Mouse (Mus musculus) adrenal gland, adult 18-20 months (tissue): Measurements from ENCODE around the gene Rabep1. TPM values are rescaled to one million over a fixed set of nuclear protein-coding genes. Genes with fewer than 3 reads are reported as not detected.

Experiments used
- DNase-seq, 2 experiments: peaks; one replicate each; pipeline ENCODE4 v3.0.0; 2021 to 2022; ENCODE audit warnings: low spot score in 2 of 2
- long read RNA-seq, 2 experiments: library from polyadenylated mRNA; stranded (forward); transcript quantifications; one replicate each; pipeline ENCODE4 v2.0.0; 2021
- total RNA-seq, 2 experiments: library from RNA; stranded (reverse); gene quantifications; 1 replicate in 1 of 2; 2 replicates in 1 of 2; pipeline ENCODE4 v1.2.3; 2021

The Rabep1 gene
- 100 to 1,000 TPM; 125 to 136 TPM for total RNA-seq
- long read RNA-seq, experiment 1, full-length matches to known transcripts: 36 of 58 reads
- long read RNA-seq, experiment 1, partial matches to known transcripts: 2 of 58 reads
- long read RNA-seq, experiment 1, other reads (novel, unspliced or antisense): 20 of 58 reads
- long read RNA-seq, experiment 2, full-length matches to known transcripts: 56 of 138 reads
- long read RNA-seq, experiment 2, partial matches to known transcripts: 54 of 138 reads
- long read RNA-seq, experiment 2, other reads (novel, unspliced or antisense): 28 of 138 reads

DNA sequence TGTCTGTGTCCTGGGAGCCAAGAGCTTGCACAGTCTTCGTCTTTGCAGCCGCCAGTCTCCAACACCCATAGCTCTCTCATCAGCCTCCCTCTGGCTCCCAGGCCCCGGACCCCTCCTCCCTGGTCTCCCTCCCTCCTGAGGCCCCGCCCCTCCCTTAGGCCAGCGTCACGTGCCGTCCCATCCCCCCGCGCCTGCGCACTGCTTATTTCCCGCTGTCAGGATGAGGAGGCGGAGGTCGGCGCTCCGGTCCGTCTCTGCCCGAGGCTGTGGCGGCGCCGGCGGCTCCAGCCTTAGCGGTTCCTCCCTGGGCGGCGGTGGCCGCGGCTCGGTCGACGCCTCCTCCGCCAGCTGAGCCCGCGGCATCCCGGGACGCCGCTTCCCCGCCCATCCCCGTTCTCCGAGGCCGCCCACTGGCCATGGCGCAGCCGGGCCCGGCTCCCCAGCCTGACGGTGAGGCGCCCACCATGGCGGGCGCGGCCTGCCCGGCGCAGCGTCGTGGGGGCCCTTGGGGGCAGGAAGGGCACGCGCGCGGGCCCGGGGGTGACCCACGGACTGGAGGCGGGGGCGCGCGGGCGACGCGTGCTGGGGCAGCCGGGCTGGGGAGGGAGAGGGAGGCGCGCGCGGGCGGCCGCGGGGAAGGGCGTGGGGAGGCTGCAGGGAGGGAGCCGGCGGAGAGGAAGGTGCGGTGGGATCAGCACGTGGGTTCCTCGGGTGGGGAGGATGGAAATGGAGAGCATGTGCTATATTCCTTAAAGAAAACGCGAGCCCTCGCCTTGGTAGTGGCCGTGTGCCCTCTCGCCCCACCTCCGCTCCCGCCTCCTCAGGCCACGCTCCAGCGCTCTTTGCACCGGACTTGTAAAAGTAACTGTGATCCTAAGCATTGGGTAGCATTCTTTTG, at the start of gene Rabep1:
Rabep1 (plus strand) TSS at position 220 of the 898 bp plus-strand sequence.
- DNase-seq: peak; percentile 96

DNA sequence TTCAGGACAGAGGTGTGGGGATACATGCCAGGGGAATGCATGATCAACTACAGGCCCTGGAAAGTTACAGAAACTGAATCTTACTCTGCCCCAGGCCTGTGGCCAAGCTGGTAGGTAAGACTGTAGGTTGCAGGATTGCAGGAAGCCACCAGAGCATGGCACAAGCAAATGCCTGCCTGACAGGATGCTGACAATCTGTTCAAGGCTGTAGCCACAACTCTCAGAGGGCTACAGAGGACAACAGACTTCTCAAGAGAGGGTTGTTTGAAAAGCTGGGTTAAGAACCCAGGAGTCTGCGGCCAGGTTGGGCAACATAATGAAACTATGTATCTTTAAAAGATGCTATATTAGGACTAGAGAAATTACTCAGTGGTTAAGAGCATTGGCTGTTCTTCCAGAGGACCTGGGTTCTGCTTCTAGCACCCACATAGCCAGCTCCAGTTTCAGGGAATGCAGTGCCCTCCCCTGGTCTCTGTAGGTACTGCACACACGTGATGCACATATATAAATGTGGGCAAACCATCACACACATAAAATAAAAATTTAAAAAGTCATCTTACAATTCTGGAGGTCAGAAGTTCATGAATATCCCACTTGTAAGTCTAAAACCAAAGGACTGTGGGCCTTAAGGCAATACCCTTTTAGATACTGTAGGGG, 42.2 kb upstream of the Rabep1 start:
- no peak for DNase-seq

DNA sequence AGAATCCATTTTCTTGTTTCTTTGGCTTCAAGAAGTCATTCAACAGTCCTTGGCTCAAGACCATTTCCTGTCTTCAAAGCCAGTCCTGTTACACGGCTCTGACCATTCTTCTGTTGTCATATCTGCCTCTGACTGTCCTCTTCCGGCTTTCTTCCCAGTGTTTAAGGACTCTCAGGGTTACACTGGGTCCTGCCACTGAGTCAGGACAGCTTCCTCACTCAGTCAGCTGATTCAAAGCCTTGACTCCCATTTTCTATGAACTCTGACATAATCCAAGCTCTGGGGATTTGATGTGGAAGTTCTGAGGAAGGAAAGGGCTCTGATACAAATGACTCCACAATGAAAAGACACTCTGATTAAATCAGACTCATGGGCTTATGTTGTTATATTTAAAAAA, 41.7 kb upstream of the Rabep1 start:
- DNase-seq: no peak

DNA sequence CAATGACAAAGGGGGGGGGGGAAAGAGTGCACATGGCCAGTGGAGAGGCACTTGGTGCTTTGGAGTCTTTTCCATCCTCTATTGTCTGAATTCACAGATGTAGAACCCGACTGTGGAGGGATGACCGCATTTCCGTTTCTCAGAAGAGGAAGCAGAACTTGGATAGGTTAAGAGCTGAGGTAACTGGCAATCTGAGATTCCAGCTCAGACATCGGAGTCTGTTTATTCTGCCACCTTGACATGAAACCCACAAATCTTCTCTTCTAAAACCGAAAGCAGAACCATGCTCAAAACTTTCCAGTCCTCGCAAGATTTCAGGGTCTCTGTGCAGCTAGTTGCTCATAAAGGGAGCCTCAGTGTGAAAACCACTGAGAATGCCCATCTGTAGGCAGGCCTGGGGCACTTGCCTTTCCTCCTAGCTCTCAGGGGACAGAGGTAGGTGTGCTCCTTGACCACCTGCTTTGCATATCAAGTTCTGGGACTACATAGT, 40.8 kb upstream of the Rabep1 start:
- no peak for DNase-seq

- no peak for DNase-seq
These were observed 40.2 kb upstream of the Rabep1 start for GRCm38 (mm10) chr11:70804395-70804794.

DNA sequence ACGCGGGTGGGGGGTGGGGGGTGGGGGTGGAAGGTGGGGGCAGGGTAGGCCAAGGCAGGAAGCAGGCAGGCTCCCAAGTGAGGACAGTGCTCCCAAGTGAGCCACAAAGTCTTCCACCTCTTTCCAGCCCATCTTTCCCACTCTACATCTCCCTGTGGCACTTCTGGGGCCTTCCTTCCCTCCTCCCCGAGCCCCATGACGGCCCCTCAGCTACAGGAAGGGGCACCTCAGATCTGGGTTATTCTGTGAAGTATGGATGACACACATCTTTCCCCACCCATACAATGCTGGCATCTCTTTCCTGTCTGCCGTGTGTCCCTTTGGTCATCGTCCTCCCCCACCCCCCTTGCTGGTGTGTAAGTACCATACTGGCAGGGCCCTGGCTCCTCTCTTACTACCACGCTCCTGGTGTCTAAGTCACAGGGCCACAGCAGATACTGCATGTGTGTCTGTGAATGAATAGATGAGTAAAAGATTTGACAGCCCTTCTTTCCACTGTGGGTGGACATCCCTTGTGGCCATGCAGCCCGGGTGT, 38.9 kb upstream of the Rabep1 start:
- DNase-seq: no peak

GRCm38 (mm10) chr11:70806697-70807096, 37.9 kb upstream of the Rabep1 start:
- DNase-seq: no peak

DNA sequence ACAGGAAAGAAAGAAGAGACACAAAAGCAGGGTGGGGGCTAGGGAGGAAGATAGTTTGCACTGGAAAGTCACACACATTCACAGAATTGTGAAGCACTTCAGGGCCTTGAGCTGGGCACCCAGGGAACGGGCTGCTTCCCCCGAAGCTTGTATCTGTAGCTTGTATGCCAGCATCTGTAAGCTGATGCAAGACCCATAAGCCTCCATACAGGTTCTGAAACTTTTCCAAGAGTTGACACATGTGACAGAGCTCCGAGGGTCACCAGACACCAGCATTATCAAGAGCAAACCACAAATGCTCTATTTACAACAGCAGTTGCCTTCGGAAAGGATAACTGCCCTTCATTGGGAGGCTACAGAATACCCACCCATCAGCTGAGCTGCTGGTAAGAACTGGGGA, 36.9 kb upstream of the Rabep1 start:
- no peak for DNase-seq

GRCm38 (mm10) chr11:70808101-70808500, 36.5 kb upstream of the Rabep1 start:
- no peak for DNase-seq

- DNase-seq: no peak
These were observed 35.6 kb upstream of the Rabep1 start for GRCm38 (mm10) chr11:70809011-70809410.

GRCm38 (mm10) chr11:70811041-70811440, 33.5 kb upstream of the Rabep1 start:
- no peak for DNase-seq

DNA sequence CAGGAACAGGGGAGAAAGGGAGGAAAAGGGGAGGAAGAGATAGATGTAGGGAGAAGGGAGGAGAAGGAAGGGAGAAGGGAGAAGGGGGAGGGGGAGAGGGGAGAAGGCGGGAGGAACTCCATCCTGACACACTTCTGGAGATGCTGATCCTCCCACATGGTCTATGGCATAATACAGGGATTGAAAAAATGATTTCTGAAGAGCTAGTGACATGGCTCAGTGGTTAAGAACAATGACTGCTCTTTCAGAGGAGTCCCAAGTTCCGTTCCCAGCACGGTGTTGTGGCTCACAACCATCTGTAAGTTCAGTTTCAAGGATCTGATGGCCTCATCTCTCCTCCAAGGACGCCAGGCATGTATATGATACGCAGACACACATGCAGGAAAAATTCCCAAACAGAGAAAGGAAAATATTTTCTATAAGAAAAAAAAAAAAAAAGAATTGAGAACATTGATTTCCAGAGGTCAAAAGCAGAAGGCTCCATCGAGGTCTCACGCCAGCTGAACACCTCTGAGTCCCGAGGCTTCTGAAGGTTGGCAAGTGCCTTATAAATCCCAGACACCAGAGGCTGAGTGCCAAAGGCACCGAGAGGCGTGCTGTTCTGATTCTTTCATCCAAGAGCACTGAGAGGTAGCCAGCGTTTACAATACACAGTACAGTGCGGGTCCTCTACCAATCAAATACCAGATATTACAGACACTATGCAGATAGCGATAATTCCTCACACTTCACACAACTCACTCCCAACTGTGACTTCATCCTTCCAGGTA, 32.9 kb upstream of the Rabep1 start:
- DNase-seq: no peak

DNA sequence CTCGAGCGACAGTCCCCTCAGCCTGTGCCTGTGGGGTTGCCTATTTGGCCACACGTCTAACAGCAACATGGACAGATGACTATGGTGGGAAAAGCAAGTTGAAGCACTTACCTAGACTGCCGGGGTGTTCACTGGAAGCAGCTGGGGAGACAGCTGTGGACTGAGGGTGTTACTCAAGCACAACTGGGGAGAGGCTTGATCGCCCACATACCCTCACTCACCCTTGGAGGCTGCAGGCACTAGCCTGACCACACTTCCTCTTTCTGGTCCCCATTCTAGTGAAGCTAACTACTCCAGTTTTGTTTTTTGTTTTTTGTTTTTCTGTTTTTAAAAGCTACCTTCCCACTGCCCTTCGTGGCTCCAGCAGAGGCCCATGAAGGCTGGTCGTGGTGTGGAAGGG, 32.2 kb upstream of the Rabep1 start, which contains the start of gene Scimp:
Scimp (minus strand) TSS at position 222 of the 400 bp plus-strand sequence.
- DNase-seq: no peak

DNA sequence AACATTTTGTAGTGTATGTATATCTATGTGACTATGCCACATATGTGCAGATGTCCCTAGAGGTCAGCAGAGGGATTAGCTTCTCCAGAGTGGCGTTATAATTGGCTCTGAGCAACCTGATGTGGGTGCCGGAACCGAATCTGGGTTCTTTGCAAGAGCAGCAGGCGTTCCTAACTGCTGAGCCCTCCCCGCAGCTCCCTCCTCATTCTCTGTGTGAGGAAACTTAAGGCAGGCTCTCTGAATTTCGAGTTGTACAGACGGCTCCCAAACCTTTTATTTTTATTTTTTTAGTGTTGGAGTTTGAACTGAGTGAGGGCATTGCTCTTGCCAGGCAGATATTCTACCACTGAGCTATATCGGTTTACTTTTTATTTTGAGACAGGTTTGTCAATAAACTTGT, 29.5 kb upstream of the Rabep1 start:
- DNase-seq: no peak

DNA sequence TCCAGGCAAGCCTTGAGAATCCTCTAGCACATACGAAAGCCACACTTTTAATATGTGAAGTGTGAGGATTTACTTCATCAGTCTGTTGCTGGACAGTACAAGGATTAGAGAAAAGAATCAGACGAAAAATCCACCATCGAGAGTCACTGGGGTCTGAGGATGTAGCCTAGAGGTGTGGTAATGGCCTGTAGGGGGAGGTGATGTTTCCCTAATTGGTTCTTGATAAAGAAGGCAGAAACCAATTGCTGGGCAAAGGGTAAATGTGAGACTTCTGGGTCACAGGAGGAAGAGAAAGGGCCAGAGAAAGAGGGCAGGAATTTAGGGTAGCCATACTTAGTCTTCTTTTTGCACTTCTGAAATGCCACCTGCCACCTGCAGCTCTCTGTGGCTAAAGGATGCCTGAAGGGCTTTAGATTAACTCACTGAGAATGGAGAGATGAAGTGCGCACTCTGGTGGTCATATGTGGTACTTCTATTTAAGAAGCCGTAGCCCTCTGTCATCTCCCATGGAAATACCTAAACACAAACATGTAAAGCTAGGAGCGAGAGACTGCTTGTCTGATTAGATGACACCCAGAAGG, 29.0 kb upstream of the Rabep1 start:
- peak; percentile 43 to 59 for DNase-seq

GRCm38 (mm10) chr11:70816770-70817169, 27.8 kb upstream of the Rabep1 start:
- no peak for DNase-seq

DNA sequence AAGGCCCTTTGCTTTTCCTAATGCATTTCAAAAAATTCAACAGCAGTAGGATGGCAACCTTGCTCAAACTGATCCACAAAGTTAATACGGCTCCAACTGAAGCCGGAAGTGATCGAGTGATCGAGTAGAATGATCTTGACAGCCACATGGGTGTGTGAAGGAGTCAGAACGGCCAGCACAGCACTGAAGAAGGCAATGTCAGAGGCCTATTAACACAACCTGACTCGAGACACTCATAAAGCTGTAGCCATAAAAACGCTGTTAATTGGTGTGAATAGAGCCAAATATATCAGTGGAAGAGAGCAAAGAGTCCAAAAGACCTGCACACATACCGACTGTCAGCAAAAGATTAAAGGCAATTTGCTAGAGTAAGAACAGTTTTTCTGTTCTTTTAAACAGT, 24.5 kb upstream of the Rabep1 start:
- DNase-seq: no peak

DNA sequence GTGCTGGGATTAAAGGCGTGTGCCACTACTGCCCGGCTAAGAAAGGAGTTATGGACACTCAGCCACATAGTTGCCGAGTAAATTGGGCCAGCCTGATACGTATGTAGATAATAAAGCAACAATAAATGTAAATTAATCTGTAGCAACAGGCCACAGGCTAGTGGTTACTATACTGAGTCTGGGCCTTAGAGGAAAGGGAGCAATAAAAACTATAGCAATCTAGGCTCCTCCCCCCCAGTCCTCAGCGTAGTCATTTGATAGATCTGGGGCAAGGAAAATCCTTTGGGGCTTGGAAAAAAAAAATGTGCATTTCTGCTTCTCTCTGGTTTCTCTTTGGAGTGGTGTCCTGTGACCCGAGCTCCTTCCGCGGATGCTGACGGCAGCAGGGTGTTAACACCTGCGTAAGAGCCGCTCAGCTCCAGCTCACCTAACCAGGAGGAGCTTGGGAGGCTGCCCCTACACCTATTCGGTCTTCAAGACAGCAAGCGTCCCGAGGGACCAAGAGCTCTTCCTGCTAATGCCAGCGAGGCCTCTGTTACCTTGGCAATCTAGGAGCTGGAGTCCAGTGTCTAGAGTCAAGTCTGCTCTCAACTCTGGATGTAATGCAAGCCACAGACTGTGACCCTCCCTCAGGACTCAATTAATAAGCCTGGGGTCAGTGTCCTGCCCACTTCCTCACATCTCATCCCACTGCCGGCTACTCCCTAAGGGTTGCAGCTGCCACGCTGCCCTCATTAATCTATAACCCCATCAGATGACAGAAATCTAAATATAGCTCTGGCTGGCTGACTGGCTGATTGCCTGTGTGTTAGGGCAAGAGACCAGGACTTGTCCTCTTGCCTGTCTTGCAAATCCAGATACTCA, 22.6 kb upstream of the Rabep1 start:
- peak in 1 of 2 experiments; percentile 30 for DNase-seq

DNA sequence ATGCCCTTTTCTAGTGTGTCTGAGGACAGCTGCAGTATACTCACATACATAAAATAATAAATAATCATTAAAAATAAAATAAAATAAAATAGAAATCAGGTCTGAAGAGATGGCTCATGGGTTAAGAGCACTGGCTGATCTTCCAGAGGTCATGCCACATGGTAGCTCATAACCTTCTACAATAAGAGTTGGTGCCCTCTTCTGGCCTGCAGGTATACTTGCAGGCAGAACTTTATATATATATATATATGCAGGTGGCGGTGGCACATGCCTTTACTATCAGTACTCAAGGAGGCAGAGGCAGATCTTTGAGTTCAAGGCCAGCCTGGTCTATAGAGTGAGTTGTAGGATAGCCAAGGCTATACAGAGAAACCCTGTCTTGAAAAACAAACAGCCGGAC, 18.4 kb upstream of the Rabep1 start:
- no peak for DNase-seq
